Mouse (Mus musculus): ENCODE measurements at regions not wholly inside any gene's neighbourhood (a gene's known extent, or its start where the extent isn't known, plus 50 kb on each side); places are given as distances from the start of the nearest gene placed in this dataset.
"Not testable (repeated sequence)": the region's sequence is repeated elsewhere in the genome, so short reads cannot be mapped to it uniquely, and the experiment has no call there.

DNA sequence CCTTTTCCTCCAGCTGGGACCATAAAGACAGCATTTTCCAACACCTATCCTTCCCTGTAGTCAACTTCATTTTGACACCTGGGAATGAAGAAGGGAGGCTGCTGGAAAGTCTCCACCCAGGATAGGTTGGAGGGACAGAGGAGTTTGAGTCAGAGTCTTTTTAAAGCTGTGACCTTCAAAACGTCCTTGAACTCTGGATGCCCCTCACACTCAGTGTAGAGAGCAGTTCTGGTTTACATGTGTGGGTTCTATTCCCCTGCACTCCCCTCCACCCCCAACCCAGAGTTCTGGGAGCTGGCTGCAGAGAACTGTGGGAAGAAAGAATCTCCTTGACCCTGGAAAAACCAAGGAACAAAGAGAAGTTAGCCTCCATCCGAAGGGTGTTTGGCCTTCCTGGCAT is 92.9 kb upstream of the Atp1b1 start:
- no peak for DNase-seq
- intact Hi-C loops (cut with DNase I): no loop called here

DNA sequence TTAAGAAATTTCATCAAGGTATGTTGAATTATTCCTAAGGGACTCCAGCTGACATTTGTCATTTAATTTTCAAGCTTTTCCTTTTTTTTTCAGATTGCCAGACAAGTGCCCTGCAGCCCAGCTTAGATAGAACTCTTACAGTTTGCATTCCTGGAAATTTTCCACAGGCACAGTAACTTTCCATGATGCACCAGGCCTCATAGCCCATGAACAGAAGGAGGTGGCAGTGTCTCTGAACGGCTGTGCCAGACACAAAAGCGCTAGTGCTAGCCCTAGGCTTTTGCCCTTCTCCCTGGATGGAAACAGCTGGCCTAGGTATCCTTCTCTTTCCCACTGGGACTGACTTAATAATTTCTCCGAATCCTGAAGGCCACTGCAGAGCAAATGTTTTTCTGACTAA is 92.4 kb upstream of the Atp1b1 start:
- intact Hi-C loops (cut with DNase I): no loop called here

GRCm38 (mm10) chr1:164548071-164548470 is 89.9 kb upstream of the Atp1b1 start:
- DNase-seq: no peak

More for the DNA sequence above, 92.4 kb upstream of the Atp1b1 start:
- no peak for DNase-seq

DNA sequence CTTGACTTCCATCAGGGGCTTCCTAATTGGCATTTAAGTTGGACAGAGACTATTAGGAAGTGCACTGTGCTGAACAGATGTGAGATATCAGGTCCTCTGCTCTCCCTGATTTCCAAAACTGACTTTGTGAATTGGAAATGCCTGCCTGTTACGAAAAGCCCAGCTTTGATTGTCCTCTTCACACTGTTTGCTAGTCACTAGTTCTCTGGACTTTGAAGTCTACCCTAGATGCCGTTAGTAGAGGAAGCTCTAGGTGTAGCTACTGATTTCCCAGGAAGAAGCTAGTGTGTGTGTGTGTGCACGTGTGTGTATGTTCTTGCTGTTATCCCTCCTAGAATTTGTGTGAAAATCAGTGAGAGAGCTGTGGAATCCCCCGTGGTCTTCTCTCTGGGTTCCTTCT is 87.7 kb upstream of the Atp1b1 start:
- DNase-seq: no peak
- intact Hi-C loops (cut with DNase I): no loop called here

More at GRCm38 (mm10) chr1:164548071-164548470, 89.9 kb upstream of the Atp1b1 start:
- intact Hi-C loops (cut with DNase I): no loop called here

DNA sequence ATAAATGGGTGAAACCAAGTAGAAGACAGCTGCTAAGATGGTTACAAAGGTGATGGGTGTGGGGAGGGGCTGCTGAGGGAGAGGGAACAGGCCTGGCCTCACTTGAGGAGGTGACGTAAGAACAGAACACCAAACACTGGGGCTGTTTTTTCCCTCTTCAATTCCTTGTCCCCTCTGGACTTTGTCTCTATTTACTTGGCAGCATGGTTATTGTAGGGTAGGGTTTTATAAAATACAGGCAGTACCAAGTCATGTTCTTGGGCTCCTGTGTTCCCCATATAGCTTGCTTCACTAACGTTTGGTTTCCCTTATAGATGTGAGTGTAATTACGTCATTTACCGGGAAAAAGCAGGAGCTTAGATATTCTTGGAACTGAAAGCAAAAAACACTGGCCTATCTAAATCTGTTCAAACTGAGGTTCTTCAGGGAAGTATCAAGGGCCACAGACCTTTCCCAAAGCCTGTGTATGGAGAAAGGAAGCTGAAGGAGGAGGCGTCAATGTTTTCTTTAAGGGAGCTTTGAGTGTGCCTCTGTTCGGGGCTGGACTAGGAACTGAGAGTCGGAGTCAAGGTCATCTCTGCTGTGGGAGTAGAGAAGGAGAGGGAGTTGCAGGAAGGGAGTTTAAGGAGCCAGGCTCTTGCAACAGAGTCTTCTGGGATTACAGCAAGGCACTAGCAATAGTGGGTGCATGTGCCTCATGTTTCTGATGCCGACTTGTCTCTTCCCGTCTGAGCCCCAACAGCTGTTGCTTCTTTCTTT is 85.1 kb upstream of the Atp1b1 start:
- no peak for DNase-seq
- intact Hi-C loops (cut with DNase I): no loop called here

DNA sequence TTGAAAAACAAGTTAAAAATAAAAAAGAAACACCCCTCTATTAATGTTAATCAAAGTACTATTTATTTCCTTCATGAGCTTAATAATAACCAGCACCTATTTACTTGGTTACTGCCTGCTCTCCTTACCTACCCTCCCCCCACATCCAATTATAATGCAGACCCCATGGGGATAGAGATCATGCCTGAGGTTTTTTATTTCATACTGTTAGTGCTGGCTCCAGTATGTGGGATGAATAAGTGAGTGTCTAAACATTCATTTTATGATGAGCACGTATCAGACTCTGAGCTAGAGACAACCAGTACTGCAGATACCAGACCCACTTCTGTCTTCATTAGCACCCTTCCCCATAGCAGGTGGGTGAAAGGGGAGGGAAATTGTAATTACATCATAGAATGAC is 83.6 kb upstream of the Atp1b1 start:
- DNase-seq: no peak
- intact Hi-C loops (cut with DNase I): no loop called here

DNA sequence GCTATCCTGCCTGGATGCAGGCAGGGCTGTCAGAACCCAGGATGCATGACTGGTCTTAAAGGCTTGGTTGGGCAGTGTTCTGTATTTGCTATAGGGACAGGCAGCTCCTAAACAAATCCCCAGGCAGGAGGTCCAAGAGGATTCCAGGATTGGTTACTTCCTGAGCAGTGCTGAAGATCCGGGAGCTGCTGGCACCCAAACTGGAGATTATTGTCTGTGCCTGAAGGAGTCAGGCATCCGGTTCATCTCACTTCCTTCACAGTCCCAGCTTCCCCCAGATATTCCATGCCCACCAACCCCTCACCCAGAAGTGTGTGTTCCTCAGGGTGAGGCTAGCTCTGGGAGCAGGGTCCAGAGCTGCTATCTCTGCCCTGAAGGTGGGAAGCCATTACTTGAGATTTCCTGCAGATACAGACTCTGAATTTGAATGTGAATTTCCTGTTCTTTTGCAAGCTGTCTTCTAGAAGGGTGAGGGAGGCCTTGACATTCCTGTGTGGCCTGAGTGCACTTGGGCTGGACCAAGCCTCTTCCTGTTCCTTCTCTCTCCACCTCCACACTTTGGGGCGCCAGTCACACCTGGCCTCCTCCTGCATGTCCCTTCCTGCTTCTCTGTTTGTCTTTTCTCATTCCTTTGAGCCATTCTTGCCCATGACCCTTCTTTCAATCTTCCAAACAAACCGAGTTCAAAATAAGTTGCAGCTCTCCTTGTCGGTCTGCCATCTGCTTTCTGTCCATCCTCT is 80.3 kb upstream of the Atp1b1 start:
- DNase-seq: no peak
- intact Hi-C loops (cut with DNase I): no loop called here

DNA sequence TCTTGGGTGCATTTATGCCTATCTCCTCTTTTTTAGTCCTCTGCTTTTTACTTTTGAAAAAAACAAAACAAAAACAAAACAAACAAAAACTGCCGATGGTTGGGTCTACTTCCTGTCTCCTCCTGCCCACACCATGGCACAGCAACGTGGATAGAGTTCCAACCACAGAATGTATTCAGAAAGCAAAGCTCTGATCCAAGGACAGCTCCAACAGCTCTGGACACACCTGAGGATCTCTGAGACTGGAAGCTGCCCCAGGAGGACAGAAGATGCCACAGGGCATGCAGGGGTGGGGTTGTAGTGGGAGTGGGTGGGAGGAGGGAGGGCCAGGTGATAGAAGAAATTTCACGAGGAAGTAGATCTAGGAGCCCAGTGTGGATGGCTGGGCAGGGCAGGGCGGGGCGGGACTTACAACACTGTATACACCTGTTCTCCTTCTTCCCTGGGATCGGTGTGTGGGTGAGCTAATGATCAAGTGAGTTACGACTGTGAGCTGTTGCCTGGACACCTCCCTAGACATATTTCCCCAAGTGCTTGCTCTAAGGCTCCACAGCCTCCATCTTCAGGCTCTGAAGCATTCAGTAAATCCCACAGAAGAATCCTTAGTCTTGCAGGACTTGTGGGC is 79.3 kb upstream of the Atp1b1 start:
- intact Hi-C loops (cut with DNase I): no loop called here
- no peak for DNase-seq

GRCm38 (mm10) chr1:164532196-164532595 is 74.0 kb upstream of the Atp1b1 start:
- no peak for DNase-seq
- intact Hi-C loops (cut with DNase I): no loop called here

GRCm38 (mm10) chr1:164531741-164532140 is 73.6 kb upstream of the Atp1b1 start:
- intact Hi-C loops (cut with DNase I): no loop called here
- no peak for DNase-seq

DNA sequence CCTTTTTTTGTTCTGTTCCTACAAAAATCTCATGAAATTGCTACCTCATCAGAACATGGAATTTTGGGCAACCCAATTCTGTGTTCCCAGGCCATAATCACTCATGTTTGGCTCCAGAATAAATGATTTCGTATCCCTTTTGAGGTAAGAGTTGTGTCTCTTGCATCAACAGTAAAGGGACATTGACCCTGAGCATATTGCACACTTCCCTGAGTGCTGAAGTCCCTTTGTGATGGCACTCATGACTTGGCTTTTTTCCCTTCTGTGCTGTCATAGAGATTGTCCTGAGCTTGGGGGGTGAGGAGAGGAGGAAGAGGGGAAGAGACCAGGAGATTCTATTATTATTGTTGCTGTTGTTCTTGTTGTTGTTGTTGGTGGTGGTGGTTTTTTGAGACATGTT is 68.6 kb upstream of the Atp1b1 start:
- intact Hi-C loops (cut with DNase I): no loop called here
- no peak for DNase-seq

GRCm38 (mm10) chr1:164522377-164523150 is 64.4 kb upstream of the Atp1b1 start:
- intact Hi-C loops (cut with DNase I): no loop called here
- DNase-seq: no peak

DNA sequence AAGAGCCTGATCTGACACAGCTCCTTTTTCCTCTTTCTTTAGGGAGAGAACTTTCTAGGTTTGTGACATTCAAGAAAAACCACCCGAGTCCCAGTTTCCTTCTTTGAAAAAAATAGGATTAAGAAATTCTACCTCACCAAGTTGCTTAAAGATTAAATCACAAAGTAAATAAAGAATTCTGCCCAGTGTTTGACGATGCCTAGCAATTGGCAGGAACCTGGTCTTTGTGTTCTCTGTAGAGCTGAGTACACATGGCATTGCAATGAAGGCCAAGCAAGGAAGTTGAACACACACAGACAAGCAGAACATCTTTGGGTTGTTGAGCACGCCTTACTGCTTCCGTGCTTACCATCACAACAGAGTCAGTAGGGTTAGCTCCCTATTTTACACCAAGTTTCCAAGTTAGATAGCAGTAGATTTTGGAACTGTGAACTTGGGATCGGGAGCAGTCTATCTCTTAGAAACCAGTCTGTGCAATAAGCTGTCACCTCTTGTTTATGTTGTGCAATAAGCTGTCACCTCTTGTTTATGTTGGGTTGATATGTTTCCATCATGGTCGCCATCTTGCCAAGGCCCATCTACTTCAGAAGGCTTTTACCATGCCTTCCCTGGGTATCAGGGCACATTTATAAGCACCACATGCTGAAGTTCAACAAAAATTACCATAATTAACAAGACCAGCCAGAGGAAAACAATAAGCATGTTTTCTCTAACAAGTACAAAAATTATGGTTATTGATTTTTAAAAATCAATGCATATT is 63.4 kb upstream of the Atp1b1 start:
- intact Hi-C loops (cut with DNase I): no loop called here
- no peak for DNase-seq

DNA sequence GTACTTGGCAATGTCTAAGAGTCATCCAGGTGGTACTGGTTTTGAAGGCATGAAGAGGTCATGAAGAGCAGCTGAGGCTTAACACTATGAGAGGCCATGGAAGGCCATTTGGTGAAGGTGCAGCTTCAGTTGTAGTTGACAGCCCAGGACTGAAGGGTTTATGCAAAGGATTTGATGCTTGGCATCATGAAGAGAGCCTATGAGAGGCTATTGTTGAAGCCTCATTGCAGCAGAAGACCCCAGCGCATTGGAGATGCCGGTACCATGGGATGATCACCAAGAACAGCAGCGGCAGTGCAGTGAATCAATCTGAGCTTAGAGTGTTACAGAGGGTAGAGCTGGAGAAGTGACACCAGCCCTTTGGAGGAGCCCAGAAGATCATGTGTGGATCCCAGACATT is 60.7 kb upstream of the Atp1b1 start:
- DNase-seq: no peak
- intact Hi-C loops (cut with DNase I): no loop called here

DNA sequence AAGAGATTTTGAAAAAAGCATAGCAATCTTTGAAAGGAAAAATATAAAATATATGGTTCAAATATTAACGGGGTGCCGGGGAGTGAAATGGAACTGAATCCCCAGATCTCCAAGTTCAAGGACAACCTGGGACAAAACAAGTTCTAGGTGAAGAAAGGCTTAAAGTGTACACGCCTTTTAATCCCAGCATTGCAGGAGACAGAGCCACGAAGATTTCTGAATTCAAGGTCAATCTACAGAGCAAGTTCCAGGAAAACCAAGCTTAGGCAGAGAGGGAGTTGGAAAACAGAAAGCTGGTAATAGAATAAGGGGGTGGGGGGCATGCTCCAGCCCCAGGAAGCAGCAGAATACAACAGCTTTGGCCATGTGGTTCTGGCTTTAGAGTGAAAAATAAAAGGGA is 60.2 kb upstream of the Atp1b1 start:
- DNase-seq: no peak

DNA sequence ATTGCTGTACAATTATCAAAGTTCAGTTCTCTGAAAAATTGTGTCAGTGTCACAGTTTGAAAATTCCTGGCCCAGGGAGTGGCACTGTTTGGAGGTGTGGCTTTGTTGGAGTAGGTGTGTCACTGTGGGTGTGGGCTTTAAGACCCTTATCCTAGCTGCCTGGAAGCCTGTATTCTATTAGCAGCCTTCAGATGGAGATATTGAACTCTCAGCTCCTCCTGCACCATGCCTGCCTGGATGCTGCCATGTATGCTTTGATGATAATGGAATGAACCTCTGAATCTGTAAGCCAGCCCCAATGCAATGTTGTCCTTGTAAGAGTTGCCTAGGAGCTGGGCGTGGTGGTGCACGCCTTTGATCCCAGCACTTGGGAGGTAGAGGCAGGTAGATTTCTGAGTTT is 59.2 kb upstream of the Atp1b1 start:
- DNase-seq; intact Hi-C loops (cut with DNase I): not testable (repeated sequence)

More for the DNA sequence above, 60.2 kb upstream of the Atp1b1 start:
- intact Hi-C loops (cut with DNase I): no loop called here

DNA sequence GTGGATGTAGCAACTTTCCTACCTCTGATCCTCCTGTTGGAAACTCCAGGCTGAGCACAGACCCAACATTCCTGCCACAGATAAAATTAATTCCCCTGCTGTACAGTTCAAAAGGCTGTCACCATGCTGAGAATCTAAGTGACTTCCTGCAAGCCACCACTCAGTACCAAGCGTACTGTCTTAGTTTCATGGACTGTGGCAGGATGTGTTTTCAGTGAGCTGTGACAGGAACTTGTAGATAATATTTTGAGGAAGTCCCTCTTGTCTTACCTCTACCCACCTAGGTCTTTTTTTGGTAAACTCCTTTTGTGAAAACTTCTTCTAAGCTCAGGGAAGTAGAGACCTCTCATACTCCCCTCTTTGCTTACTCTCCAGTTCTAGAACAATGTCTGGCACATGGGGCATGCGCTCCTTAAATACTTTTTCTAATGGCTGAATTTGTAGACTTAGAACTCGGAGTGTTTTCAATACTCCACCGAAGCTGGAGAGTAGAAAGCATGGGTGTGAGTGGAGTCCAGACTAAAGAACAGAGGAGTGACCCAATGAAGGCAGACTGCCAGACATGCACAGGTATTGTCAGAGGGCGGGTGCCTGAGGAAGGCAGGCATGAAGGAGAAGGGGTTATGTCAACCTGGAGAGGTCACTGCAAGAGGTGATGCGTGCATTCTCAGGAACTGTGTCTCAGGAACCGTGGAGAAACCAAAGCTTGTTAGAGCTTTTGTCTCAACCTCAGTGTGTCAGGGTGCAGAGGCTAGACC is 53.7 kb upstream of the Atp1b1 start:
- intact Hi-C loops (cut with DNase I): no loop called here
- no peak for DNase-seq

DNA sequence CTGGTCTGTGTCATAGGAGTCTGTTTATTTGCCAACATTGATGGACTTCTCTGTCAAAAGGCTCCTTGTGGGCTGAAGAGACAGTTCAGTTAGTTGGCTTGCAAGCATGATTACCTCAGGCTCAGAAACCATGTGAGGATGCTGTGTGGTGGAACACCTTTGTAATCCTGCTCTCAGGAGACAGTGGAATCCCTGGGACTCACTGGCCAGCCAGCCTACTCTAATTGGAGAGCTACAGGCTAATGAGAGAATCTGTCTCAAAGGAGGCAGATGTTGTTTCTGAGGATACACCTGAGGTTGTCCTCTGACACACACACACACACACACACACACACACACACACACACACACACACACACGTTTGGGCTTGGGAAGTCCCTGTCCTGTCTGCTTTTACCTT is 51.1 kb upstream of the Atp1b1 start:
- DNase-seq: no peak
- intact Hi-C loops (cut with DNase I): no loop called here

- intact Hi-C loops (cut with DNase I): no loop called here
Measured at GRCm38 (mm10) chr1:164508556-164508955, 50.4 kb upstream of the Atp1b1 start.

GRCm38 (mm10) chr1:164508106-164508505 is 50.0 kb upstream of the Atp1b1 start:
- no peak for DNase-seq
- intact Hi-C loops (cut with DNase I): no loop called here

More at GRCm38 (mm10) chr1:164508556-164508955, 50.4 kb upstream of the Atp1b1 start:
- no peak for DNase-seq
